Mouse (Mus musculus) embryonic fibroblast, embryonic 13.5 days (primary cell): Measurements from ENCODE around the gene Igsf11.

Experiments
- CTCF ChIP-seq: IDR thresholded peaks from 2 replicates; pipeline ENCODE4 v1.5.1; 2011; ENCODE audit warnings: mild to moderate bottlenecking, control low read depth, low read length, moderate library complexity, borderline replicate concordance; ENCODE audit not compliant: insufficient read depth
- POLR2A ChIP-seq: IDR thresholded peaks from 2 replicates; pipeline ENCODE4 v1.6.1; 2011; ENCODE audit warnings: low read depth, mild to moderate bottlenecking, control low read depth, low read length, moderate library complexity

GRCm38 (mm10) chr16:38892371-38892770 is at the start of gene Igsf11:
- TF ChIP-seq CTCF (no peak), POLR2A (no peak)
